21 mouse cellular contexts compared by ENCODE assay signal in genomic region chr6:87594188-87594587, GRCm38 (mm10). TPM values are rescaled to one million over a fixed set of nuclear protein-coding genes. Genes with fewer than 3 reads are reported as not detected.
DNase-seq lines count a peak whose midpoint lies in the region.
"Had no signal": no experiment of that assay in that cellular context is flagged by ENCODE, and none has a peak within 500 bp of the region (broad histone marks: within the 10 kb centered on the region; RNA-seq: fewer than 3 reads in every experiment).

No protein-coding gene starts in this region.

- no peak overlapping the region for H3K27ac ChIP-seq in limb, embryonic 10.5 days
- H3K27ac ChIP-seq: embryonic facial prominence, embryonic 10.5 days; embryonic facial prominence, embryonic 12.5 days; forebrain, embryonic 13.5 days; forebrain, embryonic 15.5 days had no signal

- peaks cover 13% of the 10 kb centered on the region for H3K27me3 ChIP-seq in limb, embryonic 10.5 days (ENCODE audit: low read depth, poor library complexity, severe bottlenecking)
- H3K27me3 ChIP-seq: forebrain, embryonic 15.5 days; Patski had no signal

- H3K4me1 ChIP-seq in limb, embryonic 10.5 days: peaks cover 20% of the 10 kb centered on the region

- peak; percentile 53 for DNase-seq in heart, adult 11 months
- no peak for DNase-seq in heart, postnatal 14 days
- DNase-seq in testis, postnatal 10 days (ENCODE audit: low spot score): peak; percentile 16
- no peak for DNase-seq in testis, postnatal 14 days (ENCODE audit: low spot score)
- no peak for DNase-seq in limb, embryonic 10.5 days (ENCODE audit: low spot score)
- DNase-seq: adrenal gland, adult 8-10 months; adrenal gland, postnatal 14 days; adrenal gland, postnatal 36 days; cerebellum, adult 11-12 months; cerebellum, adult 2 months; cerebellum, adult 9-10 months; cerebellum, postnatal 10 days; cerebellum, postnatal 25 days; forebrain, postnatal 0 days had no signal

- no peak overlapping the region for H3K4me3 ChIP-seq in limb, embryonic 10.5 days
- H3K4me3 ChIP-seq: embryonic facial prominence, embryonic 10.5 days; embryonic facial prominence, embryonic 12.5 days; forebrain, embryonic 13.5 days; forebrain, embryonic 15.5 days had no signal

- intact Hi-C loops in heart, postnatal 14 days (cut with DNase I): no loop called here

- WGBS in limb, embryonic 10.5 days: 85% methylated on average over 6 of the region's 6 CpGs

- H3K36me3 ChIP-seq in limb, embryonic 10.5 days: no peaks in the 10 kb centered on the region
- H3K36me3 ChIP-seq: embryonic facial prominence, embryonic 10.5 days; embryonic facial prominence, embryonic 12.5 days; forebrain, embryonic 15.5 days; G1E had no signal

- no peaks in the 10 kb centered on the region for H3K9me3 ChIP-seq in limb, embryonic 10.5 days (replicated peaks)
- H3K9me3 ChIP-seq: embryonic facial prominence, embryonic 10.5 days; embryonic facial prominence, embryonic 12.5 days; forebrain, embryonic 13.5 days; forebrain, embryonic 15.5 days; G1E had no signal

RNA-seq across cellular contexts. Expression of gene Prokr1, which starts 3.6 kb away (rescaled TPM):
- under 1 TPM; 0.50 to 0.63 TPM for total RNA-seq in heart, postnatal 14 days (2021)
- 0.84 and 0.90 TPM in 2 replicates for polyA plus RNA-seq in limb, embryonic 10.5 days (2016; fragmentation: Nextera tagmentation; extraction: Ambion mirVana)
- polyA plus RNA-seq: activated CD4-positive, CD25-positive, alpha-beta regulatory T cell, adult 4 months had no signal

Comparison
In these comparisons a context has a peak if more than half of its experiments do, and no peak if none do; other contexts are left out.
1. DNase-seq: peak in heart, adult 11 months (single experiment) and testis, postnatal 10 days (single experiment); none in heart, postnatal 14 days (0 of 2), testis, postnatal 14 days (single experiment) and limb, embryonic 10.5 days (single experiment).